Mouse (Mus musculus) thymus, postnatal 25 days (tissue): ENCODE data around the gene Tcerg1l.

Experiments used
- DNase-seq: peaks from one replicate; pipeline ENCODE4 v3.0.0; 2022

Gene Tcerg1l

DNA sequence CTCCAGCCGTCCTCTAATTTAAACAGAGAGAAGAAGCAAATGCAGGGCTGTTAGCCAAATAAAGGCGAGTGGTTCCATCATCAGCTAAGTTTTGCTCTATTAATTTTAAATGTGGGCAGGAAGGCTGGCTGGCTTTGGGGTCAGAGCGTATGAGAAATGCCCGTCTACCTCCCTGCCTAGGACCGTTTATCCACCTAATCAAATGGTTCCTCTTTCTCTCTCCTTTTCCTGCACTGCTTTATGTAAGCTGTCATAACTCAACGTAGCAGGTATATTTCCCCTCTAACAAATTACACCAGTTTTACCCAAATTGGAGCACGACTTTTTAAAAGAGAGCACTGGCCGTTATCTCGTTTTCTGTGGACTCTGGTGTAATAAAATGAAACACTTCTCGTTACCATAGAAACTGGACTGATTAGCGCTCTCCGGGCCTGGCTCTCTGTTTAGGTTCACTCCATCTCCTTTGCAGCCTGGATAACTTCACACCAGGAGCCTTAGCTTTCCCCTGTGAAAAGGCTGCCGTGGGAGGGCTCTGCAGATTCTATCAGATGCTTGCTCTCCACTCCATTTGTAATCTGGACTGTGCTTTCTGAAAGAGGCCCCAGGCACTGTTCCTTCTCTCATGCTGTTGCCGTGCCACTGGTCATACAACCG lies 182.2 kb downstream of the Tcerg1l start:
- DNase-seq = no peak

DNA sequence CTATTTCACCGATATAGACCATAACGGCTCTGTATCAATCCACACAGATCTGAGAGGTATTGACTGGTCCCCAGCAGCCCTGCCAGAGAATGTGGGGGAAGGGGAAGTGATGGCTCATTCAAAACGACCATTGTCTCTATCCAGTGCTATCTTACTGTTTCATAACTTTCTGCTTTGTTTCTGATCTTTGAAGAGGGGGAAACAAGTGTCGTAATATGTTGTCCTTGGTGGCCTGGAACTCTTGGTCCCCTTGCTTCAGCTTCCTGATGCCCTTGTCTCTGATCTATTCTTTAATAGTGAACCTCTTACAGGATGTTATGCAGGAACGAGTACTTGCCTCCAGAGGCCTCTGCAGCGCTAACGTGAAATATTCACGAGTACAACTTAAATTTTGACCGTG lies 182.8 kb downstream of the Tcerg1l start:
- no peak for DNase-seq

DNA sequence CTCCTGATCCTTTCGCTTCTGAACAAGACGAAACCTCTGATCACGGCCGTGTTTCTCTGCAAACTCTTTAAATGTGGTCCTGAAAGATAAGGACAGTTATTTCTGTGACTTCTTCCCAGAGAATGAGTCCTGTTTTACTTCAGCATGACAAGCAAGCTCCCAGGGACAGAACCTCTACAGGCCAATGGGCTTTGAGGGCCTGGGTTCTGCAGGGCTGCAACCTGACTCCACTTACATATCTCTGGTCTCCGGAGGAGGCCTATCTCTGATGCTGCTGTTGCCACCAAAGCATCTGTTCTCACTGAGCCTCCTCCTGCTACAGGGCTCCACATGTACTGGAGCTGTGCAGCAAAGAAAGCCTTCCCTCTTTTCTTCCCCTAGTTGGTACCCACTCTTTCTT lies 187.8 kb downstream of the Tcerg1l start:
- DNase-seq = no peak

DNA sequence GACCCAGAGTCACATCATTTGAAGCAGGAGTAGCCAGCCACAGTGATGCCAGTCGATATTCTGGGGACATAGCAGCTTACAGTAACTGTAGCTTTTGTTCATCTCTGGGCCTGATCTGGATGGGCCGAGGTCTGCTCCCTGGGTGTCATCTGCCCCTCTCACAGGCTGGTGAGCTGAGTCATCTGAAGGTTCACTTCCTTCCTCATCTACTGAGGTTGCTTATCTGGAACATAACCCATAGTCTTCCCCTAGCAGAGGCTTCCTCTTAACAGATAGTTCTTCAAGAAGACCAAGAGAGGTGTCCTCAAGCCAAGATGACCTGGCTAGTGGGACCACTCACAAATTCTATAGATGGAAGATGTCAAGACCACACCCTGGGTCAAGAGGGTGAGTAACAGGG lies 192.4 kb downstream of the Tcerg1l start:
- no peak for DNase-seq

DNA sequence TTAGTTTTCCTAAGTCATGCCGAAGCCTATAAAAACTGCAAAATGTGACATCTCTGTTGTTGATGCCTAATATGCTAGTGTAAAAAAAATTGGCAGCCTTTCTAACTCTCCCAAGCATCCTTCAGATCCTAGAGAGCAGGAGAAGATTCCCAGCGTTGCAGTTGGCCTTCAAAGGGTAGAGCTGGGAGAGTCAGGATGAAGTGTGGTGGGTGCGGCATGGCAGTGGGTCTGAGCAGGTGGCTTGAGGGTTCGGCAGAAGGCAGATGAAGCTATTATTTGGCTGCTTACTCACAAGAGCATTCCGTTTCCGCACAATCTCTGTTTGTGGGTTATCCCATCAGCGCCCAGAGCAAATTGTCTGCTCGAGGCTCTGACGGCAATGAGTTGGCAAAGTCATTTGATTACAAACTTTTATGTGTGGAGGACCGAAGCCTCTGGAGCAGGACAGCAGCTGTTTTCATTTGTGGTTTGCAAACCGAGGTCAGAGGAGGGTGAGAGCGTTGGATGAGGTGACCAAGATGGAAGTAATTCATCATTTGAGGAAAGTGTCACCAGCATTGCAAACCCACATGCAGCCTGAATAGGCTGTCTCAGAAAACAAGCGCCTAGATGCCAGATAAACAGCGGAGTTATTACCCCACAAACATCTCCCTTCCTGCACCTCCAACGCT lies 195.2 kb downstream of the Tcerg1l start:
- DNase-seq = no peak

DNA sequence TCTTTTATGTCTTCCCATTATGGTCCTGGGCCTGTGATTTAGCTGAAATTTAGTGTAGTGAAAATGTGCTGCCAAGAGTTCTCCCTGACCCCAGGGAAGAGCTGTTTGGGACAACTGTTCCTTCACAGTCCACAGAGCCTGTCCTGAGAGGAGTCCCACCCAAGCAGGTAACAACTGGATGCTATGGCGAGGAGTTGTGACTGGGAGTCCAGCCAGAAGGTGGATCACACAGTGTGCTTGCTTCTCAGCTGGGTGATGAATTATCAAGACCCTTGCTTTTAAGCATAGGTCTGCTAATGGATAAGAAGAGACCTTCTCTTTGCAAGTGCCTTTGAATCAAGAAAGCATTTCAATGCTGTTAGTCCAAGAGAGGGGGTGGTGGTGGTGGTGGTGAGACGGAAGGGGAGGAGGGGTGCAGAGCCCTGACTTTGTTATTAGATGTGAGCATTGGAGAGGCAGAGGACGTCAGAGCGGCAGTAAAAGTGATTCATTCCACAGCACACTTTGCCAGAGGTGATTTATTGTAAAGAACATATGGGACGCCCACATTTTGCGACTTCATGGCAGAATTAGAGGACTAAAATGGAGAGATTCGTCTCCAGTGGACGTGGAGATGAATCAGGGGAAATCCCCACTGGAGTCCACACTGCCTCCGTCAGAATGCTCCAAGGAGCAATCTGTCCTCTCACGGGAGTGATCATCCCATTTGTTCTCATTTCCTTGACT lies 198.0 kb downstream of the Tcerg1l start:
- DNase-seq = no peak

DNA sequence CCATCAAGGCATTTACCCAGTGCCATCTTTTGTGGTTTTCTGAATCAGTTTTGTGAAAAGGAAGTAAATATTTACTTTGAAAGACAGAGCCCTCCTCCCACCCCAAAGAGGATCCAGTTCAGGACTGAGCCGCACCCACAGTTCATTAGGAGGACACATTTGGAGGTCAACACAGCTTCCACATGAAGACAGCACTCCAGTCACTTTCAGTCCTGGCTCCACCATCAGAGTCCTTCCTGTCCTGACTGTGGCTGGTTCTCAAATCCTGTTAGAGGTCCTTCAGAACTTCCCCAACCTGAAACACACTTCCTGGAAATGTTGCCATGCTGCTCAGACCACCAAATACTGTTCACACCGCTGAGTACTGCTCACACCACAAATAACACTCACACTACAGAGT lies 201.4 kb downstream of the Tcerg1l start:
- no peak for DNase-seq

DNA sequence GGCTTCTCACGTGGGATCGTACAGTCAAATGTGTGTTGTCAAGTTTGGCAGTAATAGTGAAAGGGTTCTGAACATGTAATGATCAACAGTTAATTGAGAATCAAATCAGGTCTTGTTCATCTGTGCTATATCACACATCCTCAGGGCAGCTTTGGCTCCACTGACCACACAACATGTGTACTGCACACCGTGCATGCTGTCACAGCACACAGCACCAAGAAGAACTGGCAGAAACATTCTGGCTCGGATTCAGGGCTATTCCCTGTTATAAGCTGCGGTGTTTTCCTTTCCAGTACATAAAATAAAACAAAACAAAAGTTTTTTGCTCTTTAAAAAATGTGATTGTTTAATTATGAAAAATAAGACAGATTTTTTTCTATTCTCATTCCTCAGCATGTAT lies 213.3 kb downstream of the Tcerg1l start:
- no peak for DNase-seq

DNA sequence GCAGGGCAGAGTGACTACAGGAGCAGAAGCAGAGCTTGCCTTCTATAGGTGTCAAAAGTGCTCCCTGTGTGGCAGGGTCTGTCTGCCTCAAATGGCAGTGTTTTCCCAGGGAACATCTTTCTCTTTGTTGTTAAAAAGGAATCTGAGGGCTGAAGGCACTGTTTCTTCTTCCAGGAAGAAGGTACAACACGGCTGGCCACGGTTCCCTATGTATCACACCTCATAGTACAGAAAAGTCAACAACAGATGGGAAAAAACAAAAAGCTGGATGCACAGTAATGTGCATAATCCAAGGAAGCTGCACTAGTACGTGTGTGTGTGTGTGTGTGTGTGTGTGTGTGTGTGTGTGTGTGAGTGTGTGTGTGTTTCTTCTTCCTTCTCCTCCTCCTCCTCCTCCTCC lies 215.3 kb downstream of the Tcerg1l start:
- no peak for DNase-seq

DNA sequence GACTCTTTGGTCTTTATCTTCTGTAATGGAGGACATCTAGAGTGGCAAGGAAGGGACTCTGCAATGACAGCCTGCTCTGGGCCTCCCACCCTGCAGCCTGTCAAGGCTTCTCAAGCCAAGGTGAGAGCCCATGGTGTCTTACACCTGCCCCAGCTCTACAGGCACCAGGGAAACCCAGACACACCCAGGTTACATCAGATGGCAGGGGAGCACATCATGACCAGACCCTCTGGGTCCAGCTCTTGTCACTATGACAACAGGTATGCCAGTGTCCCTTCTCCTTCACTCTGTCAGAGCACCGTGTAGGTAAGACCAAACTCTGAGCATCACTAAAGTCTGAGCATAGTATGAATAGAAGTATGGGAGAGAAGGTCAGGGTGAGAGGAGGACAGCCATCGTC lies 218.9 kb downstream of the Tcerg1l start:
- no peak for DNase-seq

DNA sequence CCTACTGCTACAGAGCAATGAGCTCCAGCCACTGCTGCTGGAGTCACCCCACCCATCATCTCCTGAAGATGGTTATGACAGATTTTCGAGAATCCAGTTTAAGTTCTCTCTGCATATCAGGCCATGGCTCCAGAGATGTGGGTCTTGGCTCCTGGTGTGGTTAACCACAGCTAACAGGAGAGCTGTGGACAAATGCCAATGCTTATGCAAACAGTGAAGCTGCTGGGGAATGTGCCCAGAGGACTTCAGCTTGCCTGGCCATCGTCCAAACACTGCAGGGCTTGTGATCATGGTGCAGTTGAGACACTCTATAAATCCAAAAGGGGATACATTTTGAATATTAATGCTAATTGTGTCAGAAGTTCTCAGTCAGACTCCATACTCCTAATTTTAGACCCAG lies 221.5 kb downstream of the Tcerg1l start:
- no peak for DNase-seq

DNA sequence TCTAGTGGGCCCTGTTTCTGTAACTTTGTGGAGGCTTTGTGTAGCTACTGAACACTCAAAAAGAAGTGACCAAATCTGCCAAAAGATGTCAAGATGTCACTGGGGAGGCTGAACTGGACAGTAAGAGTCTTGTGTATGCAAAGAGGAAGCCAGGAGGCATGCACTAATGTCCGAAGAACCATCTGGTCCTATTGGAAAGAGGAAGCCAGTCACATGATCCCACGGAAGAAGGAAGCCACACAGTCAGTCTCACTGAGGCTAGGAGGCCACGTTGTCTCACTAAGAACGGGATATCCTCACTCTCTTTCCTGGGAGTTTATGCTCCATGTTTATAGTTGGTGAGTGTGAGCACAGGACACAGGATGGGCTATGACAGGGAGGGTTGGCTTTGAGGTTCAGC lies 227.1 kb downstream of the Tcerg1l start:
- no peak for DNase-seq
